ENCODE assay signal across 8 mouse cellular contexts in genomic region chr14:36212830-36213229, GRCm38 (mm10).
A peak's percentile ranks its signal among the peaks of the same experiment; 100 is the strongest.
DNase-seq lines count a peak whose midpoint lies in the region.

No protein-coding gene starts in this region.

- peak; percentile 27 for DNase-seq in kidney, adult 9 months
- DNase-seq in kidney, adult 11 months = no peak
- DNase-seq in ZHBTc4 (ENCODE audit: low read depth, low spot score) = peak; percentile 64
- DNase-seq in cerebellum, postnatal 25 days = peak; percentile 41 to 70
- DNase-seq in frontal cortex, postnatal 36 days (ENCODE audit: low spot score in 2 of 2) = peak; percentile 71 to 75
- peak; percentile 74 to 81 for DNase-seq in left cerebral cortex, postnatal 14 days (ENCODE audit: low spot score in 2 of 2)
- peak; percentile 74 for DNase-seq in right cerebral cortex, adult 18-20 months
- DNase-seq in B cell, adult 2 months = no peak

- intact Hi-C loops in left cerebral cortex, postnatal 14 days (cut with DNase I) = loop anchor here (5.0 kb wide), 1 partner anchor 1401 kb away; no protein-coding TSS in a partner anchor

Comparison
In these comparisons a context has a peak if more than half of its experiments do, and no peak if none do; other contexts are left out.
1. DNase-seq: peak in kidney, adult 9 months (single experiment), ZHBTc4 (single experiment), cerebellum, postnatal 25 days (2 of 2), frontal cortex, postnatal 36 days (2 of 2), left cerebral cortex, postnatal 14 days (2 of 2) and right cerebral cortex, adult 18-20 months (single experiment); none in kidney, adult 11 months (single experiment) and B cell, adult 2 months (0 of 2).